16 mouse cellular contexts compared by ENCODE assay signal in the genomic region with DNA sequence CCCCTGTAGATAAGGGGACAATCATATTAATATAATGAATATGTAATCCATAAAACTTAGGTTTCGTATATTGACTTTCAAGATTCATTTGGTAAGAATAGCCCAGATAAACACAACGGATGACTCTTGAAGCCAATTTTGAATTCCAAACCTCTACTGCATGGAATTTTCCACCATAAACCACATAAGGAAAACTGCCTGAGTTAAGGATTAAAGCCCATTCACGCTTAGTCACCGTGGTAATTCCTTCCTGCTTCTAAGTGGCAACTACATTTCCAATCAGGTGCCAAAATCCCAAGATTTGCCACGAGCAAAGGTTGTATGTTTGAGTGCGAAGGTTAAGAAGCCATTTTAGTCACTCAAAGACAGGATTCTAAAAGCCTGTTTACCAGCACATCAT.
"Had no signal": no experiment of that assay in that cellular context is flagged by ENCODE, and none has a peak within 500 bp of the region (broad histone marks: within the 10 kb centered on the region; RNA-seq: fewer than 3 reads in every experiment).

No protein-coding gene starts in this region.

- H3K36me3 ChIP-seq: limb, embryonic 12.5 days; neural tube, embryonic 13.5 days had no signal

- H3K4me2 ChIP-seq: limb, embryonic 12.5 days; neural tube, embryonic 13.5 days had no signal

- H3K9me3 ChIP-seq: limb, embryonic 12.5 days; neural tube, embryonic 13.5 days had no signal

- H3K27me3 ChIP-seq: limb, embryonic 12.5 days; neural tube, embryonic 13.5 days had no signal

- H3K4me3 ChIP-seq: limb, embryonic 12.5 days; neural tube, embryonic 13.5 days had no signal

- DNase-seq: kidney, adult 9 months; kidney, postnatal 36 days; layer of hippocampus, adult 9-11 months; layer of hippocampus, postnatal 36 days; liver; lung, adult 18-20 months; lung, postnatal 36 days; midbrain, embryonic 14.5 days; retina, postnatal 1 day; right cerebral cortex, postnatal 4 days; spleen, adult 18-20 months; thymus, postnatal 4 days had no signal

- H3K27ac ChIP-seq: kidney, postnatal 0 days; limb, embryonic 12.5 days; liver, embryonic 14.5 days; neural tube, embryonic 13.5 days had no signal

- H3K9ac ChIP-seq: limb, embryonic 12.5 days; liver, embryonic 14.5 days; neural tube, embryonic 13.5 days had no signal
